Mouse (Mus musculus): ENCODE results near the gene Ube2e1.

Ube2e1 gene

GRCm38 (mm10) chr14:18331693-18332131 lies at the start of gene Ube2e1:
TSS of gene Ube2e1 (minus strand) at chr14:18331859.
- H3K36me3 ChIP-seq (ENCODE audit: control insufficient read depth, insufficient read depth, low read length, poor library complexity, severe bottlenecking): peaks cover 4% of the 10 kb centered on the region; the same call in 1 of the 2 replicates
- no peaks in the 10 kb centered on the region for H3K27me3 ChIP-seq (ENCODE audit: control insufficient read depth, insufficient read depth, low read length, poor library complexity, severe bottlenecking)
- peak; percentile 83 for DNase-seq (ENCODE audit: low read depth, low spot score)

- H3K36me3 ChIP-seq (ENCODE audit: control insufficient read depth, insufficient read depth, low read length, poor library complexity, severe bottlenecking): no peaks in the 10 kb centered on the region
- peak; percentile 34 for DNase-seq (ENCODE audit: low read depth, low spot score)
- H3K27me3 ChIP-seq (ENCODE audit: control insufficient read depth, insufficient read depth, low read length, poor library complexity, severe bottlenecking): no peaks in the 10 kb centered on the region
Measured at GRCm38 (mm10) chr14:18379841-18380240, 48.2 kb upstream of the Ube2e1 start.

- Histone ChIP-seq H3K27me3 (ENCODE audit: control insufficient read depth, insufficient read depth, low read length, poor library complexity, severe bottlenecking) (no peaks in the 10 kb centered on the region), H3K36me3 (ENCODE audit: control insufficient read depth, insufficient read depth, low read length, poor library complexity, severe bottlenecking) (no peaks in the 10 kb centered on the region)
- DNase-seq (ENCODE audit: low read depth, low spot score): no peak
Measured at GRCm38 (mm10) chr14:18377944-18378575, 46.4 kb upstream of the Ube2e1 start.

GRCm38 (mm10) chr14:18376206-18376605 lies 44.5 kb upstream of the Ube2e1 start:
- no peaks in the 10 kb centered on the region for H3K27me3 ChIP-seq (ENCODE audit: control insufficient read depth, insufficient read depth, low read length, poor library complexity, severe bottlenecking)
- DNase-seq (ENCODE audit: low read depth, low spot score): no peak
- no peaks in the 10 kb centered on the region for H3K36me3 ChIP-seq (ENCODE audit: control insufficient read depth, insufficient read depth, low read length, poor library complexity, severe bottlenecking)

DNA sequence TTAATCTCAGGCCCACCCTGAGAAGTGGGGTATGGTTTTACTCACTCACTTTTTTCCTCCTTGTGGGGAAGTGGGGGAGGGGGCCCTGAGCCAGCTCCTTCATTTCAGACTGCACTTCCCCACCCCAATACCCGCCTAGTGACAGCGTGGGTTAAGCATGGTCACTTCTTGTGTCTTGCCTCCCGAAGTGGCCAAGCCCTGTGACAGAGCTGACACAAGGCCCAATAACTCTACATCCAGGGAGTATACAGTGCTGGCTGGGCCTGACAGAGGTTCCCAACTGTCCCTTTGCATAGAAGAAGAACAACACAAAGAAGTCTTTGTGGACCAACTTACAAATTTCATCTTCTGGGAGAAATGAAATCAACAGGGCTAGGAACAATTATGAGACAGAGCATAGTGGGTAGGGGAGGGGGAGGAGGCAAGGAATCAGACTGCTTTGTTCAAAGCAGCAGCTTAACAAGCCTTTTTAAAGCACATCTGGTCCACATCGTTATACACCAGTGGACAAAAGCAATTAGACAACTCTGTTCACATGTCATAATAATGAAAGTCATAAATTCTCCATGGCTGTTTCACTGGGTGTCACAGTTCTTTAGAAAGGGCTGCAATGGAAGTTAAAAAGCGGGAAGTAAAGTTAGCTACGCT lies 42.2 kb upstream of the Ube2e1 start:
- Histone ChIP-seq H3K36me3 (ENCODE audit: control insufficient read depth, insufficient read depth, low read length, poor library complexity, severe bottlenecking) (no peaks in the 10 kb centered on the region), H3K27me3 (ENCODE audit: control insufficient read depth, insufficient read depth, low read length, poor library complexity, severe bottlenecking) (no peaks in the 10 kb centered on the region; the same call in 1 of the 2 replicates)
- DNase-seq (ENCODE audit: low read depth, low spot score): no peak

- Histone ChIP-seq H3K36me3 (ENCODE audit: control insufficient read depth, insufficient read depth, low read length, poor library complexity, severe bottlenecking) (no peaks in the 10 kb centered on the region), H3K27me3 (ENCODE audit: control insufficient read depth, insufficient read depth, low read length, poor library complexity, severe bottlenecking) (no peaks in the 10 kb centered on the region; the same call in 1 of the 2 replicates)
- no peak for DNase-seq (ENCODE audit: low read depth, low spot score)
Measured at GRCm38 (mm10) chr14:18372761-18373610, 41.3 kb upstream of the Ube2e1 start.

DNA sequence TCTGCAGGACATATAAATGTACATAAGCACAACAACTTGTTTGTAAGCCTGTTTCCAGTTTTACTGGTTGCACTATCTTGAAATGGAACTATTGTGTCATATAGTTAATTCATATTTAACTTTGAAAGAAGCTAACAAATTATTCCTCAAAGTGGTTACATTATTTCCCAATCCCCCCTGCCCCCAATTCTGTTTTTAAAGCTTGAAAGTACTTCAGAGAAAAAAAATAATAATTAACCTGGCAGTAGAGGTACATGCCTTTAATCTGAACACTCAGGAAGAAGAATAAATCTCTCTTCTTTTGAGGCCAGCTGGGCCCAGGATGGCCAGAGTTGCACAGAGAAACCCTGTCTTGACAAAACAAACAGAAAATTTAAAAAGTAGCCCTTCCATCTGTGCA lies 37.4 kb upstream of the Ube2e1 start:
- no peak for DNase-seq (ENCODE audit: low read depth, low spot score)
- no peaks in the 10 kb centered on the region; the same call in 1 of the 2 replicates for H3K27me3 ChIP-seq (ENCODE audit: control insufficient read depth, insufficient read depth, low read length, poor library complexity, severe bottlenecking)
- no peaks in the 10 kb centered on the region for H3K36me3 ChIP-seq (ENCODE audit: control insufficient read depth, insufficient read depth, low read length, poor library complexity, severe bottlenecking)

- Histone ChIP-seq H3K27me3 (ENCODE audit: control insufficient read depth, insufficient read depth, low read length, poor library complexity, severe bottlenecking) (no peaks in the 10 kb centered on the region; the same call in 1 of the 2 replicates), H3K36me3 (ENCODE audit: control insufficient read depth, insufficient read depth, low read length, poor library complexity, severe bottlenecking) (no peaks in the 10 kb centered on the region)
- no peak for DNase-seq (ENCODE audit: low read depth, low spot score)
Measured at GRCm38 (mm10) chr14:18367025-18367424, 35.4 kb upstream of the Ube2e1 start.

DNA sequence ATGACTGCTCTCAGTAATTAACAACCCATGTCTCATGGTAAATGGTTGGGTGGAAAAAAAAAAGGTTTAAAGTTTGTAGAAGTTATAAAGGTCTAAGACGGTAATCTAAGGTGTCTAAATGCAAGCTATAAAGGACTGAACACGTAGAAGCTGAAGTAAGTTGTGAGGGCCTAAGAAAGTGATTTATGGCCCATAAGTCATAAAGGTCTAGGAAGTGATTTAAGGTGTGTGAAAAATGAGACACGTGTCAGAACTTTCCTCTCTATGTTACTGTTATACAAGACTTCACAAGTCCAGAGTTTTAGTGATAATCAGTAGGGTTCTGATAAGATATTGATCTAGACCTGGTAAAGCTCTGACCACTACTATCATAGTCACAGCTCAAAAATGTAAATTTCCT lies 32.7 kb upstream of the Ube2e1 start:
- H3K36me3 ChIP-seq (ENCODE audit: control insufficient read depth, insufficient read depth, low read length, poor library complexity, severe bottlenecking): no peaks in the 10 kb centered on the region
- DNase-seq (ENCODE audit: low read depth, low spot score): no peak
- no peaks in the 10 kb centered on the region; the same call in 1 of the 2 replicates for H3K27me3 ChIP-seq (ENCODE audit: control insufficient read depth, insufficient read depth, low read length, poor library complexity, severe bottlenecking)

- DNase-seq (ENCODE audit: low read depth, low spot score): no peak
- Histone ChIP-seq H3K27me3 (ENCODE audit: control insufficient read depth, insufficient read depth, low read length, poor library complexity, severe bottlenecking) (no peaks in the 10 kb centered on the region), H3K36me3 (ENCODE audit: control insufficient read depth, insufficient read depth, low read length, poor library complexity, severe bottlenecking) (no peaks in the 10 kb centered on the region)
Measured at GRCm38 (mm10) chr14:18356442-18356841, 24.8 kb upstream of the Ube2e1 start.

GRCm38 (mm10) chr14:18355514-18356190 lies 24.0 kb upstream of the Ube2e1 start:
- Histone ChIP-seq H3K36me3 (ENCODE audit: control insufficient read depth, insufficient read depth, low read length, poor library complexity, severe bottlenecking) (no peaks in the 10 kb centered on the region), H3K27me3 (ENCODE audit: control insufficient read depth, insufficient read depth, low read length, poor library complexity, severe bottlenecking) (no peaks in the 10 kb centered on the region)
- no peak for DNase-seq (ENCODE audit: low read depth, low spot score)

GRCm38 (mm10) chr14:18353525-18353924 lies 21.9 kb upstream of the Ube2e1 start:
- Histone ChIP-seq H3K27me3 (ENCODE audit: control insufficient read depth, insufficient read depth, low read length, poor library complexity, severe bottlenecking) (no peaks in the 10 kb centered on the region), H3K36me3 (ENCODE audit: control insufficient read depth, insufficient read depth, low read length, poor library complexity, severe bottlenecking) (no peaks in the 10 kb centered on the region)
- DNase-seq (ENCODE audit: low read depth, low spot score): no peak

GRCm38 (mm10) chr14:18352934-18353333 lies 21.3 kb upstream of the Ube2e1 start:
- Histone ChIP-seq H3K36me3 (ENCODE audit: control insufficient read depth, insufficient read depth, low read length, poor library complexity, severe bottlenecking) (no peaks in the 10 kb centered on the region), H3K27me3 (ENCODE audit: control insufficient read depth, insufficient read depth, low read length, poor library complexity, severe bottlenecking) (no peaks in the 10 kb centered on the region)
- no peak for DNase-seq (ENCODE audit: low read depth, low spot score)

GRCm38 (mm10) chr14:18350680-18351079 lies 19.0 kb upstream of the Ube2e1 start:
- Histone ChIP-seq H3K36me3 (ENCODE audit: control insufficient read depth, insufficient read depth, low read length, poor library complexity, severe bottlenecking) (no peaks in the 10 kb centered on the region), H3K27me3 (ENCODE audit: control insufficient read depth, insufficient read depth, low read length, poor library complexity, severe bottlenecking) (no peaks in the 10 kb centered on the region)
- DNase-seq (ENCODE audit: low read depth, low spot score): no peak

Data from splenic B cell, adult 2 months (primary cell).